Mouse (Mus musculus) spleen, embryonic (tissue): ENCODE results near the gene Tas2r103.

Source experiments
- CTCF ChIA-PET: fragments of 350-600 bp; sonication (Branson Sonifier 250); formaldehyde crosslinking; loops from one replicate; lab custom pipeline; 2022; lab: Charles Lee

Tas2r103 gene

GRCm38 (mm10) chr6:133037001-133037400 is at the start of gene Tas2r103:
Gene Tas2r103, minus strand, starts transcription at chr6:133037101.
- CTCF ChIA-PET, result interaction anchor here (0.7 kb wide), 1 partner anchor 16 kb away, joined by 3 read pairs; no protein-coding TSS in a partner anchor

GRCm38 (mm10) chr6:133055716-133056115 is 18.8 kb upstream of the Tas2r103 start, which contains the start of gene Tas2r140:
Gene Tas2r140, minus strand, starts transcription at chr6:133055816.
- CTCF ChIA-PET, result no interaction called here
